Mouse (Mus musculus): ENCODE data around the gene Agbl3. TPM values are rescaled to one million over a fixed set of nuclear protein-coding genes. Genes with fewer than 3 reads are reported as not detected.

Gene Agbl3
- 3.8 and 5.1 TPM in 2 replicates for polyA plus RNA-seq (2012; rRNA removed)

- WGBS = under 1% methylated on average over 81 of the region's 81 CpGs
- Histone ChIP-seq H3K4me3 (replicated peaks; ENCODE audit: extremely low read depth, low read depth, low read length) (peak within 1 kb of the TSS; percentile 93), H3K4me1 (ENCODE audit: control insufficient read depth, insufficient read depth, low read length) (no peaks in the 10 kb centered on the region)
- TF ChIP-seq CTCF (IDR thresholded peaks at IDR 0.05; ENCODE audit: insufficient read depth, low read length) = no peak
- peak; percentile 73; the same call in 1 of the 2 replicates for TF ChIP-seq POLR2A (IDR thresholded peaks at IDR 0.05; ENCODE audit: borderline replicate concordance, extremely low read depth, low read depth, low read length)
- peak; percentile 96 for DNase-seq
Measured at GRCm38 (mm10) chr6:34780231-34780942, at the start of gene Agbl3. Gene Agbl3 (plus strand): TSS chr6:34780432.

- Histone ChIP-seq H3K4me1 (ENCODE audit: control insufficient read depth, insufficient read depth, low read length) (peaks cover 11% of the 10 kb centered on the region; the same call in 1 of the 2 replicates), H3K4me3 (replicated peaks; ENCODE audit: extremely low read depth, low read depth, low read length) (no peak overlapping the region)
- 40% methylated on average over 6 of the region's 6 CpGs for WGBS
- no peak for DNase-seq
- no peak for TF ChIP-seq POLR2A (IDR thresholded peaks at IDR 0.05; ENCODE audit: borderline replicate concordance, extremely low read depth, low read depth, low read length)
- TF ChIP-seq CTCF (IDR thresholded peaks at IDR 0.05; ENCODE audit: insufficient read depth, low read length) = no peak
Measured at GRCm38 (mm10) chr6:34731007-34731406, 49.2 kb upstream of the Agbl3 start.

GRCm38 (mm10) chr6:34731529-34731928 lies 48.7 kb upstream of the Agbl3 start:
- TF ChIP-seq CTCF (IDR thresholded peaks at IDR 0.05; ENCODE audit: insufficient read depth, low read length) (no peak), POLR2A (IDR thresholded peaks at IDR 0.05; ENCODE audit: borderline replicate concordance, extremely low read depth, low read depth, low read length) (no peak)
- 81% methylated on average over 9 of the region's 9 CpGs for WGBS
- no peak overlapping the region for H3K4me3 ChIP-seq (replicated peaks; ENCODE audit: extremely low read depth, low read depth, low read length)
- peaks cover 11% of the 10 kb centered on the region; the same call in 1 of the 2 replicates for H3K4me1 ChIP-seq (ENCODE audit: control insufficient read depth, insufficient read depth, low read length)
- DNase-seq = no peak

DNA sequence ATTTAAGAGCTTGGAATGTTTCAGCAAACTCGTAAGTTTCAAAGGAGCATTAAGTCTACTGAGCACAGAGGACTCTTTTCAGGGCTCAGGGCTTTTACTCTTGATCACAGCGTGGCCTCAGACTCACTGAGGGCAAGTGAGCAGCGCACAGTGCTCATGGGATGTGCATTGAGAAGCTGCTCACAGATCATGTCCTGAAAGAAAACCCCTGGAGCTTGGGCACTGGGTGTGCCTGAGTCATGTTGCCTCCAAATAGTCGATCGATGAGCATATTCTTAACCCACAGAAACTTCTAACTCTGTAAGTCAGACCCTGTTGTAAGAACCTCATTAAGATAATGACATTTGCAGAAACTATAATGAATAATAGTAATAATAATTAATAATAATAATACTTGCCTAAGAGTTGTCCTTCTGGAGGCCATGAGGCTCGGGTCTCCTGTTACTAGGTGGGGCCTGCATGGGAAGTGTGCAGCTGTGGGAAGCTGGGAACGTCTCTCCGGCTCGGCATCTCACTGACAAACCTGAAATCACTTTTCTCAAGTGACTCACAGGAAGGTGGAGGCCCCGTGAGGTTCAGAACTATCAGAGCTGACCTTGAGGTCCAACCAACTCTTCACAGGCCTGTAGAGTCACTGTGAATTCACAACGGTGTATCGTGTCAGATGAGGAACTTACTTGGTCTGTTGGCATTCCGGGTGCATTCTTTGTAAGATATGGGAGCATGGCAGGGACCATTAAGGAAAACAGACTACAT lies 45.1 kb upstream of the Agbl3 start:
- TF ChIP-seq CTCF (IDR thresholded peaks at IDR 0.05; ENCODE audit: insufficient read depth, low read length) = no peak
- TF ChIP-seq POLR2A (IDR thresholded peaks at IDR 0.05; ENCODE audit: borderline replicate concordance, extremely low read depth, low read depth, low read length) = no peak
- H3K4me1 ChIP-seq (ENCODE audit: control insufficient read depth, insufficient read depth, low read length) = peaks cover 4% of the 10 kb centered on the region
- no peak overlapping the region for H3K4me3 ChIP-seq (replicated peaks; ENCODE audit: extremely low read depth, low read depth, low read length)
- no peak for DNase-seq
- WGBS = 73% methylated on average over 13 of the region's 13 CpGs

DNA sequence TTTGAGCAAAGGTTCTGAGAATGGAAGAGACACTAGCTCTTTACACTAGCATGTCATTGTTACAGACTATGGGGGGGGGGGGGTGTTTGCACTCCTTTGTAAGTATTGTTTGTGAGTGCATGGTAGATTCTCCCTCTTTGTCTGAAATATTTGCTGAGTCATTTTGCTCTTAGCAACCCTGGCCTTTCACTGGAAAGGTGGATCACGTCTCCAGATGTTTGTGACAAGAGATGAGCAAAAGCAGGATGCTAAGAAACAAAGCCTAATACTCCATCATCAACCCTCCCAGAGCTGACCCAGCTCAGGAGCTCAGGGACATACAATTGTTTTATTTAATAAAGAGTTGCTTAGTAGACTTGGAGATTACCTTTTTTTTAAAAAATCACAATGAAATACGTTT lies 43.3 kb upstream of the Agbl3 start:
- no peak for DNase-seq
- Histone ChIP-seq H3K4me3 (replicated peaks; ENCODE audit: extremely low read depth, low read depth, low read length) (no peak overlapping the region), H3K4me1 (ENCODE audit: control insufficient read depth, insufficient read depth, low read length) (no peaks in the 10 kb centered on the region; the same call in none of the 2 replicates)
- TF ChIP-seq POLR2A (IDR thresholded peaks at IDR 0.05; ENCODE audit: borderline replicate concordance, extremely low read depth, low read depth, low read length) (no peak), CTCF (IDR thresholded peaks at IDR 0.05; ENCODE audit: insufficient read depth, low read length) (no peak)
- WGBS = 58% methylated on average over 2 of the region's 2 CpGs

- 60% methylated on average over 4 of the region's 4 CpGs for WGBS
Measured at GRCm38 (mm10) chr6:34743946-34744345, 36.3 kb upstream of the Agbl3 start.

GRCm38 (mm10) chr6:34747846-34748245 lies 32.4 kb upstream of the Agbl3 start:
- no peak for DNase-seq
- no peaks in the 10 kb centered on the region for H3K4me1 ChIP-seq (ENCODE audit: control insufficient read depth, insufficient read depth, low read length)
- H3K4me3 ChIP-seq (replicated peaks; ENCODE audit: extremely low read depth, low read depth, low read length) = no peak overlapping the region
- 68% methylated on average over 6 of the region's 6 CpGs for WGBS
- no peak for TF ChIP-seq POLR2A (IDR thresholded peaks at IDR 0.05; ENCODE audit: borderline replicate concordance, extremely low read depth, low read depth, low read length)

More at GRCm38 (mm10) chr6:34743946-34744345, 36.3 kb upstream of the Agbl3 start:
- DNase-seq = no peak
- Histone ChIP-seq H3K4me3 (replicated peaks; ENCODE audit: extremely low read depth, low read depth, low read length) (no peak overlapping the region), H3K4me1 (ENCODE audit: control insufficient read depth, insufficient read depth, low read length) (no peaks in the 10 kb centered on the region; the same call in none of the 2 replicates)
- no peak for TF ChIP-seq POLR2A (IDR thresholded peaks at IDR 0.05; ENCODE audit: borderline replicate concordance, extremely low read depth, low read depth, low read length)
- no peak for TF ChIP-seq CTCF (IDR thresholded peaks at IDR 0.05; ENCODE audit: insufficient read depth, low read length)

- WGBS = 92% methylated on average over 11 of the region's 11 CpGs
- DNase-seq = no peak
- TF ChIP-seq POLR2A (IDR thresholded peaks at IDR 0.05; ENCODE audit: borderline replicate concordance, extremely low read depth, low read depth, low read length) (no peak), CTCF (IDR thresholded peaks at IDR 0.05; ENCODE audit: insufficient read depth, low read length) (no peak)
- Histone ChIP-seq H3K4me3 (replicated peaks; ENCODE audit: extremely low read depth, low read depth, low read length) (no peak overlapping the region), H3K4me1 (ENCODE audit: control insufficient read depth, insufficient read depth, low read length) (no peaks in the 10 kb centered on the region)
Measured at GRCm38 (mm10) chr6:34748566-34748965, 31.7 kb upstream of the Agbl3 start.

GRCm38 (mm10) chr6:34749526-34749925 lies 30.7 kb upstream of the Agbl3 start:
- no peak for TF ChIP-seq POLR2A (IDR thresholded peaks at IDR 0.05; ENCODE audit: borderline replicate concordance, extremely low read depth, low read depth, low read length)
- TF ChIP-seq CTCF (IDR thresholded peaks at IDR 0.05; ENCODE audit: insufficient read depth, low read length) = no peak
- no peak overlapping the region for H3K4me3 ChIP-seq (replicated peaks; ENCODE audit: extremely low read depth, low read depth, low read length)
- WGBS = 73% methylated on average over 6 of the region's 6 CpGs

More at GRCm38 (mm10) chr6:34749526-34749925, 30.7 kb upstream of the Agbl3 start:
- no peak for DNase-seq
- no peaks in the 10 kb centered on the region for H3K4me1 ChIP-seq (ENCODE audit: control insufficient read depth, insufficient read depth, low read length)

Data from lung, adult 2 months (tissue).